Mouse (Mus musculus) myocyte (in vitro differentiated cells): ENCODE measurements around the gene Vmn2r3. TPM values are rescaled to one million over a fixed set of nuclear protein-coding genes. Genes with fewer than 3 reads are reported as not detected.
"Not testable (repeated sequence)": the region's sequence is repeated elsewhere in the genome, so short reads cannot be mapped to it uniquely, and the experiment has no call there.

Source experiments
- H3K27me3 ChIP-seq: one replicate; pipeline ENCODE4 v1.6.1; 2011; ENCODE audit not compliant: control insufficient read depth, insufficient read depth, insufficient read length
- H3K36me3 ChIP-seq: one replicate; pipeline ENCODE4 v1.6.1; 2011; ENCODE audit not compliant: control insufficient read depth, insufficient read depth
- H3K4me2 ChIP-seq: one replicate; pipeline ENCODE4 v1.6.1; 2011; ENCODE audit warnings: low read depth, control low read depth
- H3K4me3 ChIP-seq: one replicate; pipeline ENCODE4 v1.5.1; 2011; ENCODE audit warnings: mild to moderate bottlenecking, control low read depth, moderate library complexity
- H3K79me2 ChIP-seq: one replicate; pipeline ENCODE4 v1.6.1; 2011; ENCODE audit not compliant: control insufficient read depth, insufficient read depth
- H3ac ChIP-seq: one replicate; pipeline ENCODE4 v1.6.1; 2011; ENCODE audit not compliant: control insufficient read depth, insufficient read length
- CEBPB ChIP-seq: IDR thresholded peaks from 2 replicates; pipeline ENCODE4 v1.6.1; 2011; ENCODE audit warnings: mild to moderate bottlenecking, moderate library complexity; ENCODE audit not compliant: poor library complexity, insufficient read depth, severe bottlenecking
- E2F4 ChIP-seq: IDR thresholded peaks from one replicate; pipeline ENCODE4 v1.6.1; 2011; ENCODE audit warnings: mild to moderate bottlenecking, control low read depth, moderate library complexity; ENCODE audit not compliant: insufficient read depth
- MAX ChIP-seq: IDR thresholded peaks from one replicate; pipeline ENCODE4 v1.6.1; 2011; ENCODE audit warnings: low read depth, mild to moderate bottlenecking, control low read depth
- MYOD1 ChIP-seq, 3 experiments: IDR thresholded peaks; one replicate each; pipeline ENCODE4 v1.6.1; 2011; ENCODE audit warnings: control low read depth in 2 of 3, low read depth in 2 of 3, mild to moderate bottlenecking in 2 of 3, moderate library complexity in 1 of 3; ENCODE audit not compliant: insufficient read length in 2 of 3, control insufficient read depth in 1 of 3
- MYOG ChIP-seq, 3 experiments: IDR thresholded peaks; one replicate each; pipeline ENCODE4 v1.6.1; 2011; ENCODE audit warnings: control low read depth in 2 of 3, low read depth in 2 of 3, mild to moderate bottlenecking in 2 of 3; ENCODE audit not compliant: insufficient read length in 2 of 3, control insufficient read depth in 1 of 3, insufficient read depth in 1 of 3
- POLR2A ChIP-seq: IDR thresholded peaks from one replicate; pipeline ENCODE4 v1.6.1; 2011; ENCODE audit warnings: low read depth, mild to moderate bottlenecking, control low read depth, moderate library complexity; ENCODE audit not compliant: insufficient read length
- POLR2AphosphoS2 ChIP-seq: IDR thresholded peaks from one replicate; pipeline ENCODE4 v1.6.1; 2011; ENCODE audit warnings: low read depth, control low read depth; ENCODE audit not compliant: insufficient read length
- REST ChIP-seq: IDR thresholded peaks from one replicate; pipeline ENCODE4 v1.6.1; 2011; ENCODE audit warnings: mild to moderate bottlenecking, control low read depth, moderate library complexity; ENCODE audit not compliant: insufficient read depth, insufficient read length
- SRF ChIP-seq: IDR thresholded peaks from one replicate; pipeline ENCODE4 v1.6.1; 2011; ENCODE audit warnings: low read depth; ENCODE audit not compliant: control insufficient read depth, insufficient read length
- TCF12 ChIP-seq: IDR thresholded peaks from one replicate; pipeline ENCODE4 v1.6.1; 2011; ENCODE audit warnings: mild to moderate bottlenecking, control low read depth; ENCODE audit not compliant: poor library complexity, insufficient read depth, severe bottlenecking
- TCF3 ChIP-seq: IDR thresholded peaks from one replicate; pipeline ENCODE4 v1.6.1; 2011; ENCODE audit warnings: low read depth, control low read depth; ENCODE audit not compliant: insufficient read length
- USF1 ChIP-seq: IDR thresholded peaks from one replicate; pipeline ENCODE4 v1.6.1; 2011; ENCODE audit warnings: low read depth, mild to moderate bottlenecking, control low read depth, moderate library complexity
- polyA plus RNA-seq: library from polyadenylated mRNA; unstranded; fragments of >200 nt; fragmentation: generic; extraction: Trizol; gene quantifications from one replicate; pipeline ENCODE4 v1.2.1, GENCODE M21; 2012; ENCODE audit warnings: missing spikeins

Gene Vmn2r3
- polyA plus RNA-seq = 0.02 TPM

GRCm38 (mm10) chr3:64289609-64290008 is at the start of gene Vmn2r3:
Gene Vmn2r3 (minus strand): TSS chr3:64289709.
- H3K4me3 ChIP-seq = no peak within 1 kb of the TSS
- H3K27me3 ChIP-seq = no peaks in the 10 kb centered on the region
- H3ac ChIP-seq = no peak within 1 kb of the TSS
- TF ChIP-seq REST (no peak), MYOG (IDR thresholded peaks at IDR 0.05; ENCODE audit: control insufficient read depth in 1 of 3, insufficient read depth in 1 of 3, insufficient read length in 2 of 3, low read depth in 2 of 3) (no peak), TCF3 (no peak), CEBPB (no peak), USF1 (no peak), POLR2A (no peak)
- H3K79me2 ChIP-seq = no peaks in the 10 kb centered on the region
- H3K4me2 ChIP-seq = no peak within 1 kb of the TSS
- no peaks in the 10 kb centered on the region for H3K36me3 ChIP-seq

- Histone ChIP-seq H3K4me2 (no peak overlapping the region), H3K79me2 (no peaks in the 10 kb centered on the region), H3K27me3 (no peaks in the 10 kb centered on the region), H3K36me3 (no peaks in the 10 kb centered on the region), H3K4me3 (no peak overlapping the region), H3ac (no peak overlapping the region)
- TF ChIP-seq CEBPB = no peak
- TF ChIP-seq REST = no peak
- no peak for TF ChIP-seq SRF
- no peak for TF ChIP-seq POLR2A
Observed at GRCm38 (mm10) chr3:64332548-64332947, 43.0 kb upstream of the Vmn2r3 start.

- Histone ChIP-seq H3K27me3 (no peaks in the 10 kb centered on the region), H3K4me2 (no peak overlapping the region), H3ac (no peak overlapping the region), H3K36me3 (no peaks in the 10 kb centered on the region), H3K4me3 (no peak overlapping the region), H3K79me2 (no peaks in the 10 kb centered on the region)
- TF ChIP-seq MYOG (IDR thresholded peaks at IDR 0.05; ENCODE audit: control insufficient read depth in 1 of 3, insufficient read depth in 1 of 3, insufficient read length in 2 of 3, low read depth in 2 of 3) = no peak
- TF ChIP-seq REST = no peak
- no peak for TF ChIP-seq TCF12
- no peak for TF ChIP-seq E2F4
- no peak for TF ChIP-seq CEBPB
- no peak for TF ChIP-seq POLR2AphosphoS2
- TF ChIP-seq USF1 = no peak
- no peak for TF ChIP-seq TCF3
- TF ChIP-seq SRF = no peak
- no peak for TF ChIP-seq MAX
- TF ChIP-seq POLR2A = no peak
- no peak for TF ChIP-seq MYOD1 (IDR thresholded peaks at IDR 0.05; ENCODE audit: control insufficient read depth in 1 of 3, insufficient read length in 2 of 3, low read depth in 2 of 3)
Observed at GRCm38 (mm10) chr3:64321824-64322223, 32.3 kb upstream of the Vmn2r3 start.

- Histone ChIP-seq H3ac (no peak overlapping the region), H3K79me2 (no peaks in the 10 kb centered on the region), H3K4me3 (no peak overlapping the region), H3K4me2 (no peak overlapping the region), H3K27me3 (no peaks in the 10 kb centered on the region), H3K36me3 (no peaks in the 10 kb centered on the region)
- TF ChIP-seq TCF3 (no peak), SRF (no peak), POLR2AphosphoS2 (no peak), MAX (no peak), TCF12 (no peak), E2F4 (no peak), REST (no peak), MYOD1 (IDR thresholded peaks at IDR 0.05; ENCODE audit: control insufficient read depth in 1 of 3, insufficient read length in 2 of 3, low read depth in 2 of 3) (no peak), POLR2A (no peak), USF1 (no peak), CEBPB (no peak), MYOG (IDR thresholded peaks at IDR 0.05; ENCODE audit: control insufficient read depth in 1 of 3, insufficient read depth in 1 of 3, insufficient read length in 2 of 3, low read depth in 2 of 3) (no peak)
Observed at GRCm38 (mm10) chr3:64306799-64307198, 17.3 kb upstream of the Vmn2r3 start.

- Histone ChIP-seq H3K36me3 (no peaks in the 10 kb centered on the region), H3K27me3 (no peaks in the 10 kb centered on the region), H3ac (no peak overlapping the region), H3K4me3 (no peak overlapping the region), H3K79me2 (no peaks in the 10 kb centered on the region), H3K4me2 (no peak overlapping the region)
- TF ChIP-seq MAX = no peak
- TF ChIP-seq POLR2AphosphoS2 = no peak
- TF ChIP-seq TCF3 = no peak
- no peak for TF ChIP-seq POLR2A
- TF ChIP-seq REST = no peak
Observed at GRCm38 (mm10) chr3:64265762-64266112, 23.8 kb downstream of the Vmn2r3 start.

GRCm38 (mm10) chr3:64265056-64265761 is 24.3 kb downstream of the Vmn2r3 start:
- H3K27me3 ChIP-seq, H3K4me2 ChIP-seq, H3K4me3 ChIP-seq, H3K79me2 ChIP-seq, H3K36me3 ChIP-seq, H3ac ChIP-seq: not testable (repeated sequence)
